Comparison of ENCODE assay signal across 29 mouse cellular contexts in the genomic region with DNA sequence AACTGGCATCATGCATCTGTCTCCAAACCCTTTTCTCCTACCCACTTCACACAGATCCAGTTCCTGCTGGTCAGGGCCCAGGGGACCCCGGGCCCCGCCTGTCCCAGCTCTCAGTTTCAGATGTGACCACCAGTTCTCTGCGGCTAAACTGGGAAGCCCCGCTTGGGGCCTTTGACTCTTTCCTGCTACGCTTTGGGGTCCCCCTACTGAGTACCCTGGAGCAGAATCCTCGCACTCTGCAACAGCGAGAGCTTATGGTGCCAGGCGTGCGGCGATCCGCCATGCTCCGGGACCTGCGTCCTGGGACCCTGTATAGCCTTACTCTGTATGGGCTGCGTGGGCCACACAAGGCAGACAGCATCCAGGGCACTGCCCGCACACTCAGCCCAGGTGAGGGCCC. TPM values are rescaled to one million over a fixed set of nuclear protein-coding genes. Genes with fewer than 3 reads are reported as not detected.
"Had no signal": no experiment of that assay in that cellular context is flagged by ENCODE, and none has a peak within 500 bp of the region (broad histone marks: within the 10 kb centered on the region; RNA-seq: fewer than 3 reads in every experiment).

No protein-coding gene starts in this region.

- H3K27ac ChIP-seq: heart, adult 2 months; heart, embryonic 13.5 days; heart, embryonic 15.5 days; hindbrain, embryonic 13.5 days; hindbrain, embryonic 15.5 days; hindbrain, postnatal 0 days; kidney, embryonic 15.5 days; kidney, postnatal 0 days; limb, embryonic 13.5 days; limb, embryonic 15.5 days; liver, embryonic 12.5 days; liver, embryonic 14.5 days had no signal

- H3K27me3 ChIP-seq: heart, embryonic 13.5 days; hindbrain, embryonic 13.5 days; hindbrain, embryonic 15.5 days; kidney, embryonic 15.5 days; limb, embryonic 13.5 days; limb, embryonic 15.5 days had no signal

- H3K4me2 ChIP-seq: heart, embryonic 11.5 days; heart, embryonic 13.5 days; heart, embryonic 15.5 days; hindbrain, embryonic 13.5 days; hindbrain, embryonic 15.5 days; kidney, embryonic 15.5 days; limb, embryonic 13.5 days; limb, embryonic 15.5 days; liver, embryonic 12.5 days had no signal

- ATAC-seq: hindbrain, postnatal 0 days; intestine, embryonic 16.5 days; liver, embryonic 12.5 days had no signal

- H3K4me1 ChIP-seq: heart, embryonic 13.5 days; heart, embryonic 15.5 days; hindbrain, embryonic 13.5 days; hindbrain, embryonic 15.5 days; kidney, embryonic 15.5 days; limb, embryonic 13.5 days; limb, embryonic 15.5 days; liver, embryonic 12.5 days had no signal

- H3K9ac ChIP-seq: heart, embryonic 13.5 days; heart, embryonic 15.5 days; hindbrain, embryonic 13.5 days; hindbrain, embryonic 15.5 days; kidney, embryonic 15.5 days; limb, embryonic 13.5 days; limb, embryonic 15.5 days; liver, embryonic 12.5 days; liver, embryonic 14.5 days had no signal

- H3K36me3 ChIP-seq: heart, embryonic 13.5 days; heart, embryonic 15.5 days; hindbrain, embryonic 13.5 days; hindbrain, embryonic 15.5 days; kidney, embryonic 15.5 days; limb, embryonic 13.5 days; limb, embryonic 15.5 days; liver, embryonic 12.5 days had no signal

- H3K4me3 ChIP-seq: heart, adult 2 months; heart, embryonic 13.5 days; heart, embryonic 15.5 days; hindbrain, embryonic 13.5 days; hindbrain, embryonic 15.5 days; kidney, embryonic 15.5 days; limb, embryonic 13.5 days; limb, embryonic 15.5 days; liver, embryonic 12.5 days had no signal

- H3K9me3 ChIP-seq: heart, embryonic 13.5 days; heart, embryonic 15.5 days; hindbrain, embryonic 13.5 days; hindbrain, embryonic 15.5 days; kidney, embryonic 15.5 days; limb, embryonic 13.5 days; limb, embryonic 15.5 days; liver, embryonic 12.5 days had no signal

- DNase-seq: gastrocnemius, postnatal 14 days; gastrocnemius, postnatal 36 days; heart, adult 11 months; heart, adult 2 months; heart, postnatal 14 days; heart, postnatal 36 days; kidney, adult 11 months; kidney, adult 2 months; kidney, adult 9 months; kidney, postnatal 14 days; kidney, postnatal 36 days; layer of hippocampus, adult 9-11 months; layer of hippocampus, postnatal 36 days; left cerebral cortex, postnatal 4 days had no signal

RNA-seq across cellular contexts. Expression of a gene that starts 27.4 kb away (rescaled TPM):
- polyA plus RNA-seq: heart, embryonic 11.5 days; hindbrain, embryonic 11.5 days; hindbrain, embryonic 13.5 days; limb, embryonic 11.5 days had no signal

RNA-seq across cellular contexts. Expression of a gene that starts 45.9 kb away (rescaled TPM):
- polyA plus RNA-seq: limb, embryonic 11.5 days had no signal
